Mouse (Mus musculus): ENCODE measurements around the gene Tanc1. TPM values are rescaled to one million over a fixed set of nuclear protein-coding genes. Genes with fewer than 3 reads are reported as not detected.

Tanc1 gene
- polyA plus RNA-seq, 1 experiment: 7.2 TPM

DNA sequence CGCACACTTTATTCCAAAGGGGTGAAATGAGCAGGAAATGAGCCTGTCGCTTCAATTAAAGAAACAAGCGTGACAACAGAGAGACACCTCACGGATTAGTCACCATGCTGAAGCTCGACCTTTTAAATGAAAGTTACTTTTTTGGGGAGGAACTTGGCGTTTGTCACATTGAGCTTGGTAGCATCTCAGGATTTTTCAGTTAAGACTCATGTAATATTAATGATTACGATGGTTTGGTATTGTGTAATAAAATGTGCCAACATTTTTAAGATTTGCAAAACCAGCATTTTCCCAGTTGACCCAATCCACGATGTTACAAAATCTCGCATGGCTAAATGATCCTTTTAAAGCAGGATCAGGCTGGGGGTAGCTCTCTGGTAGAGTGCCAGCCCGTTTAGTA is 153.8 kb downstream of the Tanc1 start:
- no peaks in the 10 kb centered on the region for H3K27me3 ChIP-seq (ENCODE audit: control insufficient read depth, insufficient read depth, low read length)
- no peak overlapping the region for H3K4me3 ChIP-seq (ENCODE audit: low read depth, low read length)
- H3K27ac ChIP-seq (ENCODE audit: insufficient read depth, low read depth, low read length): no peak overlapping the region
- 90% methylated on average over 10 of the region's 10 CpGs for WGBS
- H3K36me3 ChIP-seq (ENCODE audit: control insufficient read depth, insufficient read depth, low read length): no peaks in the 10 kb centered on the region; the same call in 1 of the 2 replicates
- peaks cover 3% of the 10 kb centered on the region; the same call in 1 of the 2 replicates for H3K4me1 ChIP-seq (ENCODE audit: control insufficient read depth, insufficient read depth, insufficient read length, low read length)
- no peak for TF ChIP-seq CTCF (IDR thresholded peaks at IDR 0.05; ENCODE audit: extremely low read depth, insufficient read length, insufficient replicate concordance, low read depth, low read length)
- no peak for TF ChIP-seq POLR2A (IDR thresholded peaks at IDR 0.05; ENCODE audit: low read depth, low read length)

DNA sequence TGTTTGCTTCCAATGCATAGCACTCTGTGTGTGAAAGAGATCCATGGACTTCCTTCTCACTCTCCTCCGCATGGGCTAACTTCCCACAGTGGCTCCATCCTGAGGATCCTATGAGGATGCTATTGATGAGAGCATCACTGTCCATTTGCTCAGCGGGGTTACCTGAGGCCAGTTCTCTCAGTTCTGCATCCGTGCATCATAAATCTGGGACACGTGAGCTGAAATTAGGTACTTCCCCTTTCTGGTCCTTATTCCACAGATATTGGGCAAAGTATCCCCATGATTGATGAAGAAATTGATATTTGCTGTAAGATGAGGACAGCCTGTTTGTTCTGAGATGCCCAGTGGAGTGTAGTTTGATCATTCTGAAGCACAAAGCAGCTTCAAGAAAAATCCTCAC is 156.1 kb downstream of the Tanc1 start:
- peaks cover 9% of the 10 kb centered on the region; the same call in 1 of the 2 replicates for H3K36me3 ChIP-seq (ENCODE audit: control insufficient read depth, insufficient read depth, low read length)
- H3K27me3 ChIP-seq (ENCODE audit: control insufficient read depth, insufficient read depth, low read length): no peaks in the 10 kb centered on the region
- no peak overlapping the region for H3K27ac ChIP-seq (ENCODE audit: insufficient read depth, low read depth, low read length)
- no peak overlapping the region for H3K4me3 ChIP-seq (ENCODE audit: low read depth, low read length)
- WGBS: 93% methylated on average over 4 of the region's 4 CpGs
- TF ChIP-seq POLR2A (IDR thresholded peaks at IDR 0.05; ENCODE audit: low read depth, low read length) (no peak), CTCF (IDR thresholded peaks at IDR 0.05; ENCODE audit: extremely low read depth, insufficient read length, insufficient replicate concordance, low read depth, low read length) (no peak)
- peaks cover 3% of the 10 kb centered on the region; the same call in 1 of the 2 replicates for H3K4me1 ChIP-seq (ENCODE audit: control insufficient read depth, insufficient read depth, insufficient read length, low read length)

DNA sequence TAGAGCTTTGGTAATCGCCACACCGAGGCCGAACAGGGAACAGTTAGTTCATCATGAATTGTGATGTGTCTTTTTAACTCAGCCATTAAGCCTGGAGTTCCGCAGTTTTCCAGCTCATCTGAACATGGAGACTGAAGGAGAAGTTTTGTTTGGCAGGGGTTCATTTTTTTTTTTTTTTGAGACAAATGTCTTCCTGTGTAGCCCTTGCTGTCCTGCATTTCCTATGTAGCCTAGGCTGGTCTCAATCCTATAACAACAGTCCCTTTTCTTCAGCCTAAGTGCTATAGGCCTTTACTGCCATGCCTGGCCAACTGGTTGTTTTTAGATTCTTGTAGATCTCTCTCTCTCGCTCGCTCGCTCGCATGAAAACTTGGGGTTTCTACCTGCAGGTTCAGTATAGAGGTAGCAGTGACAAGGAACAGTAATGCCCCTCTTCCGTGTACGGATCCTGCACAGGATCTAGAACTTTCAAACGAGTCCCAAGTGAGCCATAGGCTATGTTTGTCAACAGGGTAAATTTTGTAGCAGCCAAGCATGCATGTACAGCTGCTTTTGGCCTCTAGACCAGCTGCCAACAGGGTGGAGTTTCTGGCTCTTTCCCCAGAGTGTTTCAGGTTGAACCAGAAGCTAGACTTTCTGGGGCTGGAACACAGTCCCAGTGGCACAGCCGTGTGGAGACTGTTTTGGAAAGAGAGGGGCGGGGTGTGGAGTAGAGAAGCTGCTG is 157.0 kb downstream of the Tanc1 start:
- Histone ChIP-seq H3K4me3 (ENCODE audit: low read depth, low read length) (no peak overlapping the region), H3K27me3 (ENCODE audit: control insufficient read depth, insufficient read depth, low read length) (no peaks in the 10 kb centered on the region), H3K4me1 (ENCODE audit: control insufficient read depth, insufficient read depth, insufficient read length, low read length) (peaks cover 3% of the 10 kb centered on the region; the same call in 1 of the 2 replicates), H3K27ac (ENCODE audit: insufficient read depth, low read depth, low read length) (no peak overlapping the region), H3K36me3 (ENCODE audit: control insufficient read depth, insufficient read depth, low read length) (peaks cover 15% of the 10 kb centered on the region; the same call in 1 of the 2 replicates)
- WGBS: 55% methylated on average over 13 of the region's 13 CpGs
- TF ChIP-seq POLR2A (IDR thresholded peaks at IDR 0.05; ENCODE audit: low read depth, low read length) (no peak), CTCF (IDR thresholded peaks at IDR 0.05; ENCODE audit: extremely low read depth, insufficient read length, insufficient replicate concordance, low read depth, low read length) (no peak)

- Histone ChIP-seq H3K27me3 (ENCODE audit: control insufficient read depth, insufficient read depth, low read length) (no peaks in the 10 kb centered on the region), H3K36me3 (ENCODE audit: control insufficient read depth, insufficient read depth, low read length) (peaks cover 15% of the 10 kb centered on the region; the same call in 1 of the 2 replicates), H3K4me3 (ENCODE audit: low read depth, low read length) (no peak overlapping the region), H3K27ac (ENCODE audit: insufficient read depth, low read depth, low read length) (no peak overlapping the region), H3K4me1 (ENCODE audit: control insufficient read depth, insufficient read depth, insufficient read length, low read length) (peaks cover 3% of the 10 kb centered on the region; the same call in 1 of the 2 replicates)
- no peak for TF ChIP-seq POLR2A (IDR thresholded peaks at IDR 0.05; ENCODE audit: low read depth, low read length)
- TF ChIP-seq CTCF (IDR thresholded peaks at IDR 0.05; ENCODE audit: extremely low read depth, insufficient read length, insufficient replicate concordance, low read depth, low read length): no peak
- WGBS: 32% methylated on average over 3 of the region's 3 CpGs
Observed at GRCm38 (mm10) chr2:59769385-59769735, 157.5 kb downstream of the Tanc1 start.

GRCm38 (mm10) chr2:59771708-59772107 is 159.9 kb downstream of the Tanc1 start:
- TF ChIP-seq POLR2A (IDR thresholded peaks at IDR 0.05; ENCODE audit: low read depth, low read length) (no peak), CTCF (IDR thresholded peaks at IDR 0.05; ENCODE audit: extremely low read depth, insufficient read length, insufficient replicate concordance, low read depth, low read length) (no peak)
- Histone ChIP-seq H3K36me3 (ENCODE audit: control insufficient read depth, insufficient read depth, low read length) (peaks cover 15% of the 10 kb centered on the region; the same call in 1 of the 2 replicates), H3K4me1 (ENCODE audit: control insufficient read depth, insufficient read depth, insufficient read length, low read length) (peaks cover 5% of the 10 kb centered on the region; the same call in 1 of the 2 replicates), H3K27ac (ENCODE audit: insufficient read depth, low read depth, low read length) (no peak overlapping the region), H3K4me3 (ENCODE audit: low read depth, low read length) (no peak overlapping the region), H3K27me3 (ENCODE audit: control insufficient read depth, insufficient read depth, low read length) (no peaks in the 10 kb centered on the region)
- 89% methylated on average over 8 of the region's 8 CpGs for WGBS

DNA sequence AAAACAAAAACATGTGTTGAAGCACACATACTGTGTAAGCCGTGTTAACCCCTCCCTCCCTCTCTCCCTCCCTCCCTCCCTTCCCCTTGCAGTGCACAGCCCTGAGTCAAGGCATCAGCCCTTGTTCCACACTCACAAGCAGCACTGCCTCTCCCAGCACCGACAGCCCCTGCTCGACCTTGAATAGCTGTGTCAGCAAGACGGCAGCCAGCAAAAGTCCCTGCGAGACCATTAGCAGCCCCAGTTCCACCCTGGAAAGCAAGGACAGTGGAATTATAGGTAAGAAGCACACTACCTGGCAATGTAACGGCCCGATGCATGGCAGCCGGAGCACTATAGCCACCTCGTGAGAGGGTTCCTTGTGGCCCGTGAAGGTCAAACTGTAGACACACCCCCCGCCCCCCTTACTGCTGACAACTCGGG is 160.4 kb downstream of the Tanc1 start:
- Histone ChIP-seq H3K36me3 (ENCODE audit: control insufficient read depth, insufficient read depth, low read length) (peaks cover 15% of the 10 kb centered on the region; the same call in 1 of the 2 replicates), H3K27me3 (ENCODE audit: control insufficient read depth, insufficient read depth, low read length) (no peaks in the 10 kb centered on the region), H3K27ac (ENCODE audit: insufficient read depth, low read depth, low read length) (no peak overlapping the region), H3K4me1 (ENCODE audit: control insufficient read depth, insufficient read depth, insufficient read length, low read length) (peaks cover 5% of the 10 kb centered on the region; the same call in 1 of the 2 replicates), H3K4me3 (ENCODE audit: low read depth, low read length) (no peak overlapping the region)
- 80% methylated on average over 12 of the region's 12 CpGs for WGBS
- TF ChIP-seq CTCF (IDR thresholded peaks at IDR 0.05; ENCODE audit: extremely low read depth, insufficient read length, insufficient replicate concordance, low read depth, low read length) (no peak), POLR2A (IDR thresholded peaks at IDR 0.05; ENCODE audit: low read depth, low read length) (no peak)

GRCm38 (mm10) chr2:59774374-59774773 is 162.5 kb downstream of the Tanc1 start:
- Histone ChIP-seq H3K4me3 (ENCODE audit: low read depth, low read length) (no peak overlapping the region), H3K4me1 (ENCODE audit: control insufficient read depth, insufficient read depth, insufficient read length, low read length) (peaks cover 6% of the 10 kb centered on the region; the same call in 1 of the 2 replicates), H3K27me3 (ENCODE audit: control insufficient read depth, insufficient read depth, low read length) (no peaks in the 10 kb centered on the region), H3K36me3 (ENCODE audit: control insufficient read depth, insufficient read depth, low read length) (peaks cover 15% of the 10 kb centered on the region), H3K27ac (ENCODE audit: insufficient read depth, low read depth, low read length) (no peak overlapping the region)
- 93% methylated on average over 6 of the region's 6 CpGs for WGBS
- TF ChIP-seq POLR2A (IDR thresholded peaks at IDR 0.05; ENCODE audit: low read depth, low read length) (no peak), CTCF (IDR thresholded peaks at IDR 0.05; ENCODE audit: extremely low read depth, insufficient read length, insufficient replicate concordance, low read depth, low read length) (no peak)

Data from small intestine, adult 2 months (tissue).